Mouse (Mus musculus): Measurements from ENCODE around the gene Pxmp4.
A peak's percentile ranks its signal among the peaks of the same experiment; 100 is the strongest.

Pxmp4 gene

GRCm38 (mm10) chr2:154572996-154573395 lies 30.5 kb downstream of the Pxmp4 start:
- no peak for DNase-seq (ENCODE audit: low spot score)

- DNase-seq (ENCODE audit: low spot score), result no peak
These were observed 31.5 kb downstream of the Pxmp4 start for GRCm38 (mm10) chr2:154571976-154572375.

- DNase-seq (ENCODE audit: low spot score), result no peak
These were observed 32.2 kb downstream of the Pxmp4 start for GRCm38 (mm10) chr2:154571266-154571665.

GRCm38 (mm10) chr2:154570666-154571065 lies 32.8 kb downstream of the Pxmp4 start:
- no peak for DNase-seq (ENCODE audit: low spot score)

- DNase-seq (ENCODE audit: low spot score), result peak; percentile 97
These were observed 33.6 kb downstream of the Pxmp4 start, which contains the start of gene E2f1 for GRCm38 (mm10) chr2:154569836-154570286. E2f1 (minus strand) TSS chr2:154569892.

GRCm38 (mm10) chr2:154569071-154569748 lies 34.3 kb downstream of the Pxmp4 start:
- DNase-seq (ENCODE audit: low spot score), result peak; percentile 62

GRCm38 (mm10) chr2:154568329-154569070 lies 35.0 kb downstream of the Pxmp4 start:
- peak; percentile 42 for DNase-seq (ENCODE audit: low spot score)

GRCm38 (mm10) chr2:154567766-154568165 lies 35.7 kb downstream of the Pxmp4 start:
- no peak for DNase-seq (ENCODE audit: low spot score)

- DNase-seq (ENCODE audit: low spot score), result no peak
These were observed 36.9 kb downstream of the Pxmp4 start for GRCm38 (mm10) chr2:154566641-154567040.

- DNase-seq (ENCODE audit: low spot score), result no peak
These were observed 37.9 kb downstream of the Pxmp4 start for GRCm38 (mm10) chr2:154565562-154565961.

- no peak for DNase-seq (ENCODE audit: low spot score)
These were observed 39.8 kb downstream of the Pxmp4 start for GRCm38 (mm10) chr2:154563612-154564170.

GRCm38 (mm10) chr2:154558264-154559039 lies 45.1 kb downstream of the Pxmp4 start, which contains the start of gene Necab3:
Necab3 (minus strand) TSS chr2:154558890.
- DNase-seq (ENCODE audit: low spot score), result no peak

- DNase-seq (ENCODE audit: low spot score), result peak; percentile 69
These were observed 46.2 kb downstream of the Pxmp4 start for GRCm38 (mm10) chr2:154557184-154557832.

GRCm38 (mm10) chr2:154555235-154555634 lies 48.3 kb downstream of the Pxmp4 start:
- DNase-seq (ENCODE audit: low spot score), result no peak

GRCm38 (mm10) chr2:154552424-154552907 lies 51.0 kb downstream of the Pxmp4 start:
- peak; percentile 76 for DNase-seq (ENCODE audit: low spot score)

- DNase-seq (ENCODE audit: low spot score), result no peak
These were observed 51.6 kb downstream of the Pxmp4 start for GRCm38 (mm10) chr2:154551927-154552326.

- DNase-seq (ENCODE audit: low spot score), result no peak
These were observed 52.0 kb downstream of the Pxmp4 start, which contains the start of gene Actl10 for GRCm38 (mm10) chr2:154551476-154551875. Actl10 (plus strand) TSS chr2:154551776.

GRCm38 (mm10) chr2:154550937-154551336 lies 52.6 kb downstream of the Pxmp4 start:
- no peak for DNase-seq (ENCODE audit: low spot score)

- no peak for DNase-seq (ENCODE audit: low spot score)
These were observed 53.7 kb downstream of the Pxmp4 start for GRCm38 (mm10) chr2:154549886-154550189.

- peak; percentile 86 for DNase-seq (ENCODE audit: low spot score)
These were observed 54.2 kb downstream of the Pxmp4 start for GRCm38 (mm10) chr2:154549127-154549885.

GRCm38 (mm10) chr2:154548688-154549087 lies 54.8 kb downstream of the Pxmp4 start:
- peak; percentile 77 for DNase-seq (ENCODE audit: low spot score)

All from testis, postnatal 14 days (tissue).